Mouse (Mus musculus) heart, embryonic 15.5 days (tissue): ENCODE results near the gene Ryk. TPM values are rescaled to one million over a fixed set of nuclear protein-coding genes. Genes with fewer than 3 reads are reported as not detected.
"Not testable (repeated sequence)": the region's sequence is repeated elsewhere in the genome, so short reads cannot be mapped to it uniquely, and the experiment has no call there.

ENCODE experiments used
- ATAC-seq: fragments of 200-750 bp; cut with Nextera tagmentation; replicated peaks from 2 replicates; pipeline ENCODE4 v1.8.0; 2017; ENCODE audit warnings: low read depth, moderate TSS enrichment; ENCODE audit not compliant: insufficient number of reproducible peaks, insufficient read depth, low FRiP score
- H3K27ac ChIP-seq: fragments of 300-500 bp; sonication (generic); 2 replicates; pipeline ENCODE4 v1.5.1; 2015; ENCODE audit warnings: mild to moderate bottlenecking, inconsistent platforms
- H3K27me3 ChIP-seq: fragments of 300-500 bp; sonication (generic); 2 replicates; pipeline ENCODE4 v1.6.1; 2015; ENCODE audit warnings: inconsistent platforms
- H3K36me3 ChIP-seq: fragments of 300-500 bp; sonication (generic); 2 replicates; pipeline ENCODE4 v1.6.1; 2015; ENCODE audit warnings: mild to moderate bottlenecking, inconsistent platforms
- H3K4me1 ChIP-seq: fragments of 300-500 bp; sonication (generic); replicated peaks from 2 replicates; pipeline ENCODE4 v1.6.1; 2015; ENCODE audit warnings: inconsistent platforms
- H3K4me2 ChIP-seq: fragments of 300-500 bp; sonication (generic); 2 replicates; pipeline ENCODE4 v1.6.1; 2015; ENCODE audit warnings: inconsistent platforms, mild to moderate bottlenecking, moderate library complexity
- H3K4me3 ChIP-seq: fragments of 300-500 bp; sonication (generic); 2 replicates; pipeline ENCODE4 v1.5.1; 2015; ENCODE audit warnings: mild to moderate bottlenecking, inconsistent platforms
- H3K9ac ChIP-seq: fragments of 300-500 bp; sonication (generic); 2 replicates; pipeline ENCODE4 v1.6.1; 2015; ENCODE audit warnings: mild to moderate bottlenecking, inconsistent platforms
- H3K9me3 ChIP-seq: fragments of 300-500 bp; sonication (generic); replicated peaks from 2 replicates; pipeline ENCODE4 v1.6.1; 2016; ENCODE audit warnings: inconsistent platforms
- WGBS: fragments of 180-500 bp; shearing (Covaris S2); methylation state at CpG from one replicate; pipeline ENCODE4 v1.1.7; 2015; ENCODE audit warnings: mixed read lengths; 5-methylcytosine and 5-hydroxymethylcytosine counted together
- polyA plus RNA-seq: library from polyadenylated mRNA; unstranded; fragments of >200 nt; fragmentation: Nextera tagmentation; extraction: Ambion mirVana; gene quantifications from 2 replicates; pipeline ENCODE4 v1.2.1, GENCODE M21; 2015

Ryk gene
- polyA plus RNA-seq, 1 experiment from 2014 or later = 18.7 TPM

DNA sequence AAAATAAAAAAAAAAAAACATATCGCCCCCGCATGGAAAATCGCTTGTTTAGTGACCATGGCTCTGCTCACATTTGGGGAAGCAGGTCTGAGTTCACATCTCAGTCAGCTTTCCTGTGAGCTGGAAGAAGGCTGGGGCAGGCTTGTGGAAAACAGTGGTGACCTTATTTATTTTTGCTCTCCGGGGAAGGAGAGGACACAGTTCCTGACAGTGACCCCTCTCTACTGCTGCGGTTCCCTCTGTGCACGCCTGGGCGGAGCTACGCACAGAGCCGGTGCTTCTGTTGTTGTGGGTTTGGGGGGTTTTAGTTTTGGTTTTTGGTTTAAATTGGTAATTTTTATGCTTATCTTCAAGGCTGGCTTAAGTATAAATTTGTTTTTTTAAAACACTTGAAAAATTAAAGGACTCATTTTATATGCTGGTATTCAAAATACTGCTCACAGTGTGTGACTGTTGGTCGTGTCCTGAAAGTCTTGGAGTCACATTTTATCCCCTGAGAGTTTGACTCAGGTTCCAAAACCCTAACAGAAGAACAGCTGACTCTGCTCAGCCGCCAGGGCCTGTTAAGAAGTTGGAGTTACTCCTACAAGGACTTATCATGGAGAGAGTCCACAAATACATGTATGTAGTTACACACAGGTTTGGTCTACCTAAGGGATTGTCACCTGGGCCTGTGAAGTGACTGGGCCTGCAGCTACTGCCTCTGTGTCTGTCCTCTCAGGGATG, 73.0 kb downstream of the Ryk start:
- Histone ChIP-seq H3K9me3 (no peaks in the 10 kb centered on the region), H3K27ac (no peak overlapping the region), H3K27me3 (no peaks in the 10 kb centered on the region), H3K4me3 (no peak overlapping the region), H3K9ac (no peak overlapping the region), H3K36me3 (peaks cover 43% of the 10 kb centered on the region), H3K4me2 (no peak overlapping the region), H3K4me1 (no peaks in the 10 kb centered on the region)
- ATAC-seq = no peak
- WGBS = 86% methylated on average over 11 of the region's 11 CpGs

DNA sequence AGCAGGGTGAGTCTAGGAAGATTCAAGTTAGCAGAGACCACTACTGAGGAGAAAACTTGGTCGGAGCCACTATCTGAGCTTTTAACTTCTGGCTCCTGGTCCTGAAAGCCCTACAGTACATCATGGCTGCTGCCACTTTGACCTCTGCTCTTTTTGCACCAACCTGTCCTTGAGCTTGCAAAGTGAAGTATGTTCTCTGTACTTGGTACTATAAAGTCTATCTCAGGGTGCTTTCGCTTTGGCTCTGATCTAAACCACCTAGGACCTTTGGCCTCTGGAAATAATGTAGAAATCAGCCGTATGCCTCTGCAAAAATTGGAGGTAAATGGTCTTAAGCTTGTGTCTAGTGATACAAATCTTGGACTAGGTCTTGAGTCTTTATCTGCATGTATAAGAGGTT, 76.8 kb downstream of the Ryk start:
- peaks cover 29% of the 10 kb centered on the region for H3K4me1 ChIP-seq
- H3K9me3 ChIP-seq = no peaks in the 10 kb centered on the region
- WGBS = 93% methylated on average over 3 of the region's 3 CpGs
- no peaks in the 10 kb centered on the region for H3K27me3 ChIP-seq
- H3K4me3 ChIP-seq = no peak overlapping the region
- H3K9ac ChIP-seq = no peak overlapping the region
- H3K27ac ChIP-seq = no peak overlapping the region
- ATAC-seq = no peak
- H3K36me3 ChIP-seq = peaks cover 22% of the 10 kb centered on the region
- no peak overlapping the region for H3K4me2 ChIP-seq

GRCm38 (mm10) chr9:102912516-102913035, 77.9 kb downstream of the Ryk start:
- Histone ChIP-seq H3K27ac (peak overlapping the region; percentile 50; the same call in 1 of the 2 replicates), H3K4me2 (no peak overlapping the region), H3K9ac (no peak overlapping the region), H3K4me3 (no peak overlapping the region), H3K36me3 (peaks cover 18% of the 10 kb centered on the region), H3K9me3 (no peaks in the 10 kb centered on the region), H3K27me3 (no peaks in the 10 kb centered on the region), H3K4me1 (peaks cover 29% of the 10 kb centered on the region)
- 83% methylated on average over 10 of the region's 10 CpGs for WGBS
- ATAC-seq = no peak

GRCm38 (mm10) chr9:102913597-102913996, 78.9 kb downstream of the Ryk start:
- peak overlapping the region; percentile 81; the same call in 1 of the 2 replicates for H3K27ac ChIP-seq
- H3K9me3 ChIP-seq, ATAC-seq, H3K4me2 ChIP-seq, H3K9ac ChIP-seq, H3K27me3 ChIP-seq, H3K36me3 ChIP-seq, H3K4me3 ChIP-seq: not testable (repeated sequence)
- WGBS = 96% methylated on average over 3 of the region's 3 CpGs
- H3K4me1 ChIP-seq = peaks cover 29% of the 10 kb centered on the region

DNA sequence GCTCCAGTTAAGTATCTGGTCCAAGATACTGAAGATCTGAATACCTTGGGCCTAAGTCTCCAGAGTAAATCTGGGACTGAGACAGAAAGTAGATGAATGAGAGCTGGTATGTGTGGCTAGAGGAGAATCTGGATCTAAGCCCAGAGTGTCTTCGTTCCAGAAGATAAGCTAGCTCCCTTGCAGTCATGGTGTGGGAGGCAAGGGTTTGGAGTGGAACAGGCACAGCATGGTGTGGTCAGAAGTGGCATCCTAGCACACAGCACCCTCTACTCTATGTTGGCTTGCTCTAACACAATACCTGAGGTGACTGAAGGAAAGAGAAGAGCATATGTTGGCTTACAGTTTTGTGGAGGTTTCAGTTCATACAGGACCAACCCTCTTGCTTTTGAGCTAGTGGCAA, 79.9 kb downstream of the Ryk start:
- Histone ChIP-seq H3K4me2 (no peak overlapping the region), H3K27ac (peak overlapping the region; percentile 81), H3K36me3 (0 out of 2 replicates have a peak, but pooled peaks cover 5% of the 10 kb centered on the region), H3K4me1 (peaks cover 29% of the 10 kb centered on the region), H3K27me3 (no peaks in the 10 kb centered on the region), H3K9me3 (no peaks in the 10 kb centered on the region), H3K4me3 (no peak overlapping the region), H3K9ac (no peak overlapping the region)
- ATAC-seq = peak; percentile 66
- WGBS = 14% methylated on average over 1 of the region's 1 CpGs

GRCm38 (mm10) chr9:102915292-102915854, 80.7 kb downstream of the Ryk start:
- Histone ChIP-seq H3K4me1 (peaks cover 29% of the 10 kb centered on the region), H3K36me3 (0 out of 2 replicates have a peak, but pooled peaks cover 2% of the 10 kb centered on the region)
- 37% methylated on average over 3 of the region's 3 CpGs for WGBS

GRCm38 (mm10) chr9:102916076-102916475, 81.4 kb downstream of the Ryk start:
- Histone ChIP-seq H3K27ac (peak overlapping the region; percentile 81), H3K9me3 (no peaks in the 10 kb centered on the region), H3K36me3 (no peaks in the 10 kb centered on the region), H3K9ac (no peak overlapping the region), H3K27me3 (no peaks in the 10 kb centered on the region), H3K4me3 (no peak overlapping the region), H3K4me1 (peaks cover 29% of the 10 kb centered on the region), H3K4me2 (no peak overlapping the region)
- 73% methylated on average over 7 of the region's 7 CpGs for WGBS
- no peak for ATAC-seq

More at GRCm38 (mm10) chr9:102915292-102915854, 80.7 kb downstream of the Ryk start:
- 0 out of 2 replicates have a peak, but pooled peaks have one; percentile 19 for ATAC-seq
- Histone ChIP-seq H3K27me3 (no peaks in the 10 kb centered on the region), H3K9me3 (no peaks in the 10 kb centered on the region), H3K9ac (no peak overlapping the region), H3K4me2 (no peak overlapping the region), H3K27ac (peak overlapping the region; percentile 81), H3K4me3 (no peak overlapping the region)

DNA sequence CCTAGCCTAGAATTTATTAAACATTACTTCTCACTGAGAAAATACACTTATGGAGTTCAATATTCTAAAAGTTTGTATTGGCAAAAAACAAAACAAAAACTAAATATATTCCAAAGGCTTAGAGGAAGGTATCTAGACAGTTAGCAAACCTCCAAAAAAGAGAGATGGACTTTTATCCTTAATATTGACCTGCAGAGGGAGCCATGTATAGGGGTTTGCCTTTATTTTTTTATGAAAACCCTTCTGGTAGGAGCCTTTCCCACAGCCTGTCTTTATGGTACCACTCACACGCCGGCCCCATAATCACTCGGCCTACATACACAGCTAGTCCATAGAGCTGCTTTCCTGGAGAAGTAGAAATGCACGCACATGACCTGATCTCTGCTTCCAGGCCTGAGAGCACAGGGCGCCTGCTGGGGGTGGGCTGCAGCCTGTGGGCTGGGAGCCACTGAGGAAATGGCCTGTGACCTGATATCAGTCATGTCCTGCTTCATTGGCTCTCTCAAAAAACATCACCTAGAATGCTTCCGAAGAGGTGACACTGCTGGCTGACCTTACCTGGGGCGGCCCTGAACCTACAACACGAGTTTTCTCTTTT, 82.9 kb downstream of the Ryk start:
- Histone ChIP-seq H3K4me1 (peaks cover 29% of the 10 kb centered on the region), H3K36me3 (no peaks in the 10 kb centered on the region), H3K4me2 (no peak overlapping the region), H3K9ac (no peak overlapping the region), H3K27me3 (no peaks in the 10 kb centered on the region), H3K27ac (no peak overlapping the region; the same call in 1 of the 2 replicates), H3K9me3 (no peaks in the 10 kb centered on the region), H3K4me3 (no peak overlapping the region)
- WGBS = 73% methylated on average over 8 of the region's 8 CpGs
- ATAC-seq = no peak; the same call in 1 of the 2 replicates

- 33% methylated on average over 5 of the region's 5 CpGs for WGBS
- no peak overlapping the region for H3K4me3 ChIP-seq
- H3K27ac ChIP-seq = no peak overlapping the region
- no peaks in the 10 kb centered on the region for H3K27me3 ChIP-seq
- H3K4me1 ChIP-seq = peaks cover 29% of the 10 kb centered on the region
- H3K36me3 ChIP-seq = no peaks in the 10 kb centered on the region
- H3K9ac ChIP-seq = no peak overlapping the region
- H3K4me2 ChIP-seq = no peak overlapping the region
- no peak for ATAC-seq
- no peaks in the 10 kb centered on the region for H3K9me3 ChIP-seq
Observed at GRCm38 (mm10) chr9:102919486-102919885, 84.8 kb downstream of the Ryk start.

DNA sequence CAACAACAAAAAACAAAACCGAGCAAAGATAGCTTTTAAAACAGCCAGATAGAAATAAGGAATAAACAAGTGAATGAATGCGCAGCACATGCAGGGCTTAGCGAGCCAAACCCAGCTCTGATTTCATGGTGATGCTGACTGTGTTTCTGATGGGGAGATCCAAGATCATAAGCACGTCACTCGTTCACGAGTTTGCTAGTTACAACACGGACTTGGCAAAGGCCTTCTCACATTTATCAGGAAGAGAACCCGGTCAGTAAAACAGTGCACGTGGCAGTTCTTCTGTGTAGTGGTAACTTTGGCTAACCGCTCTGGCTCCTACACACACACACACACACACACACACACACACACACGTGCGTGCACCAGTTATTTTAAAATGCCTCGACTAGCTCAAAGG, 87.1 kb downstream of the Ryk start:
- no peak overlapping the region for H3K4me3 ChIP-seq
- no peak overlapping the region for H3K27ac ChIP-seq
- no peak overlapping the region for H3K9ac ChIP-seq
- no peaks in the 10 kb centered on the region for H3K36me3 ChIP-seq
- no peaks in the 10 kb centered on the region for H3K9me3 ChIP-seq
- no peak overlapping the region for H3K4me2 ChIP-seq
- 76% methylated on average over 13 of the region's 13 CpGs for WGBS
- H3K4me1 ChIP-seq = peaks cover 16% of the 10 kb centered on the region
- no peak for ATAC-seq
- H3K27me3 ChIP-seq = no peaks in the 10 kb centered on the region

DNA sequence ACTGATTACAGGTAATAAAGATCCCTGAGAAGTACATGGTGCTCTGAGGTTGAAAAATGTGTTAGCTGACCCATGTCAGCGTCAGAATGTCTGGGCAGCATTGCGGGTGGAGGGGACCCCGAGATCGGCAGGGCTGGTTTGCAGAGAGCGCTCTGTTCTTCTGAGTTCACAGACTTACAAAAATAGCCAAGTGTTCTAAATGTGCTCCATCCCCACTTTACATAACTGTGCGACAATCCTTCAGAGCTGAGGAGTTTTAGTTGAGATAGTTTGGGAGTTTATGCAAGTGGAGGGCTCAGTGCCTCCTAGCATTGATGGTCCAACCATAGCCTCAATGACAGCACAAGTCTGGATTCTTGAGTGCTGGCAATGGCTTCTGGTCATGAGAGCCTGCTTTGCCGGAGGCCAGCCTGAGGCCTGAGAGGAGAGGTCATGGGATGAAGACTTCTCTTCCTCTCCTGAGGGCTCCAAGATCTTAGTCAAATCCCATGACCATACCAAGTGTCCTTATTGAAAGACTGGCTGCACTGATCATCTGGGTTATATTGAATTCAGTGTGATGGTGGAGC, 88.2 kb downstream of the Ryk start:
- Histone ChIP-seq H3K27ac (no peak overlapping the region), H3K36me3 (no peaks in the 10 kb centered on the region), H3K4me2 (no peak overlapping the region), H3K4me1 (peaks cover 16% of the 10 kb centered on the region), H3K27me3 (no peaks in the 10 kb centered on the region), H3K9me3 (no peaks in the 10 kb centered on the region), H3K9ac (no peak overlapping the region), H3K4me3 (no peak overlapping the region)
- ATAC-seq = no peak
- 72% methylated on average over 7 of the region's 7 CpGs for WGBS
